Mouse (Mus musculus): ENCODE measurements around the gene Gpsm1. TPM values are rescaled to one million over a fixed set of nuclear protein-coding genes. Genes with fewer than 3 reads are reported as not detected.
A peak's percentile ranks its signal among the peaks of the same experiment; 100 is the strongest.

Gene Gpsm1
- polyA plus RNA-seq, 1 experiment = 17.7 TPM

DNA sequence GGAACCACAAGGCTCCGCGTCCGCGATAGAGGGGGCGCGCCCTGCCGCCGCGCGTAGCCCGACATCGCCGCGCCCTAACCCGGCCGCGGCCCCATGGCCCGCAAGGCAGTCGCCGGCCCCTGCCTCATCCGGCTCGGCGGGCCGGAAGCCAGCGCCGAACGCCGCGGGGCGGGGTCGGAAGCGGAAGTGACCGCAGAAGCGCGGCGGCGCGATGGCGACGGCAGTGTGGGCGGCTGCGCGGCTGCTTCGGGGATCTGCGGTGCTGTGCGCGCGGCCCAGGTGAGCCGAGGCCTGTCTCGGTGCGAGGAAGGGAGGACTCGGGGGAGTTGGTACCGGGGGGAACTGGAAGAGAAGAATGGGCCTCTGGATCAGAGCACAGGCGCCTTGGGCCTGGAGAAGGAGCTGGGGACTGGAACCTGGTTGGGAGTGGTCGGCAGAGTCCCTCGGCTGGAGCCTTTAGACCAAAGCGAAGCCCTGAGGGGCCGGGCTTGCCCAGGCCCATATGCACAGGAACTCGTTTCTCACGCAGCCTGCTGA, 73.9 kb downstream of the Gpsm1 start, which contains the start of the genes Entr1 and Pmpca:
Gene Entr1, minus strand, starts transcription at position 163 of the 537 bp plus-strand sequence.
Gene Pmpca, plus strand, starts transcription at position 186 of the 537 bp plus-strand sequence.
- DNase-seq (ENCODE audit: low read depth in 1 of 2, low spot score in 2 of 2) = peak; percentile 56 to 78
- H3K27ac ChIP-seq (ENCODE audit: insufficient read depth, low read length) = peak within 1 kb of the TSS; percentile 76
- WGBS = 2% methylated on average over 60 of the region's 60 CpGs
- peaks cover 47% of the 10 kb centered on the region for H3K36me3 ChIP-seq (ENCODE audit: control insufficient read depth, insufficient read depth, low read length)
- no peak for TF ChIP-seq CTCF (IDR thresholded peaks at IDR 0.05; ENCODE audit: extremely low read depth, insufficient read depth, insufficient read length, insufficient replicate concordance)
- TF ChIP-seq POLR2A (IDR thresholded peaks at IDR 0.05; ENCODE audit: low read depth, low read length) = peak; percentile 77
- no peaks in the 10 kb centered on the region for H3K27me3 ChIP-seq (ENCODE audit: control insufficient read depth, insufficient read depth, low read length)
- peaks cover 6% of the 10 kb centered on the region for H3K4me1 ChIP-seq (ENCODE audit: control insufficient read depth, insufficient read depth, insufficient read length)
- H3K4me3 ChIP-seq (ENCODE audit: extremely low read depth, insufficient read depth, insufficient read length) = peak within 1 kb of the TSS; percentile 84

DNA sequence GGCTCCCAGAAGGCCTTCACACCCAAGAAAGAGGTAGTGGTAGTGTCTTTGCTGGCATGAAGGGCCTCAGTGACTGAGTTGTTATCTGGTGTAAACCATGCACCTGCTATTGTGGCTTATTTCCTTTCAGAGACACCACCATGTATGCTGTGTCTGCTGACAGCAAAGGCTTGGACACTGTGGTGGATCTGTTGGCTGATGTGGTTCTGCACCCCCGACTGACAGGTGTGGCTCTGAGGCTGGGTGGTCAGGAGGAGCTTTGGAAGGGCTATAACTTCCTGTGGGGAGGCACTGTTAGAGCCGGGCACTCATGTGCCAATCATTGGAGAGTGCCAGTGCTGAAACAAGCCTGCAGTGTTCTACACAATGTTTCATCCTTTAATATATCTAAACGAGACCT, 75.6 kb downstream of the Gpsm1 start:
- WGBS = 67% methylated on average over 3 of the region's 3 CpGs
- no peak for TF ChIP-seq POLR2A (IDR thresholded peaks at IDR 0.05; ENCODE audit: low read depth, low read length)
- no peak for TF ChIP-seq CTCF (IDR thresholded peaks at IDR 0.05; ENCODE audit: extremely low read depth, insufficient read depth, insufficient read length, insufficient replicate concordance)
- Histone ChIP-seq H3K27me3 (ENCODE audit: control insufficient read depth, insufficient read depth, low read length) (no peaks in the 10 kb centered on the region), H3K27ac (ENCODE audit: insufficient read depth, low read length) (no peak overlapping the region), H3K4me3 (ENCODE audit: extremely low read depth, insufficient read depth, insufficient read length) (no peak overlapping the region), H3K4me1 (ENCODE audit: control insufficient read depth, insufficient read depth, insufficient read length) (peaks cover 6% of the 10 kb centered on the region), H3K36me3 (ENCODE audit: control insufficient read depth, insufficient read depth, low read length) (peaks cover 49% of the 10 kb centered on the region)
- no peak for DNase-seq (ENCODE audit: low read depth in 1 of 2, low spot score in 2 of 2)

DNA sequence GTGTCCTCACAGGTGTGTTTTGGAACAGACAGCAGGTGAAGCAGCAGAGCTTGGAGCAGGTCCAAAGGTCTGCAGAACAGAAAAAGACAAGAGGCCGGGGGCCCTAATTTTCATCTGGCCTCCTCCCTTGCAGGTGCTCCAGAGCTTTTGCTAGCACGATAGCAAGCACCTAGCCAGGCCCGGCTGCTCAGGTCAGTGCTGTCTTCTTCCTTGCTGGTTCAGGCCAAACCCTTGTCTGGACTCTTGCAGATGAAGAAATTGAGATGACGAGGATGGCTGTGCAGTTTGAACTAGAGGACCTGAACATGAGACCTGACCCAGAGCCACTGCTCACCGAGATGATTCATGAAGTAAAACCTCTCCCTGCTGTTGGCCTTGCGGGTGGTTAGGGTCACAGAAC, 76.3 kb downstream of the Gpsm1 start:
- no peak for TF ChIP-seq CTCF (IDR thresholded peaks at IDR 0.05; ENCODE audit: extremely low read depth, insufficient read depth, insufficient read length, insufficient replicate concordance)
- no peak for TF ChIP-seq POLR2A (IDR thresholded peaks at IDR 0.05; ENCODE audit: low read depth, low read length)
- no peak overlapping the region for H3K27ac ChIP-seq (ENCODE audit: insufficient read depth, low read length)
- H3K36me3 ChIP-seq (ENCODE audit: control insufficient read depth, insufficient read depth, low read length) = peaks cover 45% of the 10 kb centered on the region
- WGBS = 91% methylated on average over 6 of the region's 6 CpGs
- no peaks in the 10 kb centered on the region for H3K27me3 ChIP-seq (ENCODE audit: control insufficient read depth, insufficient read depth, low read length)
- no peak for DNase-seq (ENCODE audit: low read depth in 1 of 2, low spot score in 2 of 2)
- no peak overlapping the region for H3K4me3 ChIP-seq (ENCODE audit: extremely low read depth, insufficient read depth, insufficient read length)
- H3K4me1 ChIP-seq (ENCODE audit: control insufficient read depth, insufficient read depth, insufficient read length) = peaks cover 6% of the 10 kb centered on the region

Other genes starting within 250 kb of the Gpsm1 start
- 10.7 and 16.8 TPM in 2 replicates for gene Nacc2, start 192.3 kb upstream of the Gpsm1 start, polyA plus RNA-seq (2012; rRNA removed)
- gene Lhx3, start 107.2 kb upstream of the Gpsm1 start, polyA plus RNA-seq (2012; rRNA removed) = 0.04 TPM in 1 of 2 replicates, not detected in the other
- 7.0 and 9.8 TPM in 2 replicates for gene Qsox2, start 78.0 kb upstream of the Gpsm1 start, polyA plus RNA-seq (2012; rRNA removed)
- not detected in 2 replicates for gene Ccdc187, start 21.0 kb upstream of the Gpsm1 start, polyA plus RNA-seq (2012; rRNA removed)
- gene Dnlz, start 36.6 kb downstream of the Gpsm1 start, polyA plus RNA-seq (2012; rRNA removed) = 13.4 and 20.0 TPM in 2 replicates
- gene Card9, start 45.4 kb downstream of the Gpsm1 start, polyA plus RNA-seq (2012; rRNA removed) = 11.9 and 17.7 TPM in 2 replicates
- gene Snapc4, start 65.1 kb downstream of the Gpsm1 start, polyA plus RNA-seq (2012; rRNA removed) = 41.1 and 46.5 TPM in 2 replicates
- 60.1 and 70.5 TPM in 2 replicates for gene Entr1, start 73.8 kb downstream of the Gpsm1 start, polyA plus RNA-seq (2012; rRNA removed)
- 17.6 and 21.2 TPM in 2 replicates for gene Pmpca, start 73.8 kb downstream of the Gpsm1 start, polyA plus RNA-seq (2012; rRNA removed)
- gene Inpp5e, start 93.7 kb downstream of the Gpsm1 start, polyA plus RNA-seq (2012; rRNA removed) = 22.8 and 26.1 TPM in 2 replicates
- 65.2 and 74.3 TPM in 2 replicates for gene Sec16a, start 129.7 kb downstream of the Gpsm1 start, polyA plus RNA-seq (2012; rRNA removed)
- 34.6 and 39.6 TPM in 2 replicates for gene Notch1, start 201.1 kb downstream of the Gpsm1 start, polyA plus RNA-seq (2012; rRNA removed)

Measured in spleen, adult 2 months (tissue).